Mouse (Mus musculus) heart, embryonic 16.5 days (tissue): ENCODE measurements around the gene Mboat1. TPM values are rescaled to one million over a fixed set of nuclear protein-coding genes. Genes with fewer than 3 reads are reported as not detected.

Source experiments
- ATAC-seq: fragments of 200-750 bp; cut with Nextera tagmentation; replicated peaks from 2 replicates; pipeline ENCODE4 v1.8.0; 2017; ENCODE audit warnings: moderate number of reproducible peaks; ENCODE audit not compliant: insufficient read depth, low FRiP score; ENCODE audit errors: extremely low read depth
- H3K27ac ChIP-seq: fragments of 300-500 bp; sonication (generic); 2 replicates; pipeline ENCODE4 v1.5.1; 2014; ENCODE audit warnings: mild to moderate bottlenecking, low read length, control low read depth, moderate library complexity
- H3K27me3 ChIP-seq: fragments of 300-500 bp; sonication (generic); 2 replicates; pipeline ENCODE4 v1.6.1; 2014; ENCODE audit warnings: low read length, mixed read lengths; ENCODE audit not compliant: control insufficient read depth, insufficient read depth
- H3K36me3 ChIP-seq: fragments of 300-500 bp; sonication (generic); 2 replicates; pipeline ENCODE4 v1.6.1; 2014; ENCODE audit not compliant: control insufficient read depth, insufficient read depth
- H3K4me1 ChIP-seq: fragments of 300-500 bp; sonication (generic); 2 replicates; pipeline ENCODE4 v1.6.1; 2014; ENCODE audit warnings: low read length, mixed read lengths; ENCODE audit not compliant: control insufficient read depth, insufficient read depth
- H3K4me2 ChIP-seq: fragments of 300-500 bp; sonication (generic); 2 replicates; pipeline ENCODE4 v1.6.1; 2014; ENCODE audit warnings: low read depth, mild to moderate bottlenecking, control low read depth, low read length
- H3K4me3 ChIP-seq: fragments of 300-500 bp; sonication (generic); 2 replicates; pipeline ENCODE4 v1.5.1; 2014; ENCODE audit warnings: mild to moderate bottlenecking, control low read depth, low read length
- H3K9ac ChIP-seq: fragments of 300-500 bp; sonication (generic); 2 replicates; pipeline ENCODE4 v1.6.1; 2014; ENCODE audit warnings: low read length, control low read depth
- H3K9me3 ChIP-seq: fragments of 300-500 bp; sonication (generic); replicated peaks from 2 replicates; pipeline ENCODE4 v1.6.1; 2016; ENCODE audit warnings: low read length; ENCODE audit not compliant: control insufficient read depth
- WGBS: fragments of 180-500 bp; shearing (Covaris S2); extraction: QIAGEN DNeasy Blood & Tissue Kit; methylation state at CpG from one replicate; pipeline ENCODE4 v1.1.7; 2014; 5-methylcytosine and 5-hydroxymethylcytosine counted together
- polyA plus RNA-seq: library from polyadenylated mRNA; unstranded; fragments of >200 nt; fragmentation: Nextera tagmentation; extraction: Ambion mirVana; gene quantifications from 2 replicates; pipeline ENCODE4 v1.2.1, GENCODE M21; 2015

The Mboat1 gene
- polyA plus RNA-seq, 1 experiment from 2014 or later = 4.1 TPM

DNA sequence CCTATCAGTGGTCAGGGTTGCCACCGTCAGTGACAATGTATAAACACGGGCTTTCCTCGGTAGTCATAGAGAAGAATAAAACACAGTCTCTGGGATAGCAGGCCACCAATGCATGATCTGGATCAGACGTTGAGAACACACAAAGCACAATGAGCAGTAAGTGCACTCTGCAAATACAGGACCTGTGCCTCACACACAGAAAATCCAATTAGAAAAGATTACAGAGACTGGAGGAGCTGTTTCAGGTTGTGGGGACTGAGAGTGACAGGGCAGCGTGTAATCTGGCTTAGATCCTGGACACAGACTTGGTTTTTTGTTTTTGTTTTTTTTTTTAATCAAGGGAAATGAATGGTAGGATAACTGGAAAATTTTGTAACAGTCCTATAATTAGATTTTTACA lies 128.5 kb downstream of the Mboat1 start:
- no peak overlapping the region for H3K9ac ChIP-seq
- H3K36me3 ChIP-seq = no peaks in the 10 kb centered on the region
- no peak overlapping the region for H3K4me2 ChIP-seq
- no peak overlapping the region for H3K27ac ChIP-seq
- no peak for ATAC-seq
- H3K27me3 ChIP-seq = no peaks in the 10 kb centered on the region
- WGBS = 62% methylated on average over 5 of the region's 5 CpGs
- H3K4me1 ChIP-seq = no peaks in the 10 kb centered on the region
- H3K9me3 ChIP-seq = no peaks in the 10 kb centered on the region
- H3K4me3 ChIP-seq = no peak overlapping the region

DNA sequence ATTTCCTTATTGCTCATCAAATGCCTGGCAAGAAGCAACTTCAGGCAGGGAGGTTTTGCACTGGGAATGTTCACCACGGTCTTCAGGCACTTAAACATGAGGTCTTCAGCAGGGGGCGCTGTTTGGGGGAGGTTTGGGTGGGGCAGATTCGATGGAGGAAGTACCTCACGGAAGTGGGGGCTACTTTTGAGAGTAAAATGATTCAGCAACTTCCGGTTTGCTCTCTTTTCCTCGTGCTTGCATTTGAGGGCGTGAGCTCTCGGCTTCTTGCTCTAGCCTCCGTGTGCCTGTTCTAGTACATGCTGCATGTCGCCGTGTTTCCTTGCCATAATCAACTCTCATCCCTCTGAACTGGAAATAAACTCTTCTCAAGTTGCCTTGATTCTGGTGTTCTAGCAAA lies 129.7 kb downstream of the Mboat1 start:
- H3K9me3 ChIP-seq = no peaks in the 10 kb centered on the region
- no peak for ATAC-seq
- no peak overlapping the region for H3K4me3 ChIP-seq
- H3K27me3 ChIP-seq = no peaks in the 10 kb centered on the region
- WGBS = 82% methylated on average over 11 of the region's 11 CpGs
- no peaks in the 10 kb centered on the region for H3K36me3 ChIP-seq
- no peaks in the 10 kb centered on the region for H3K4me1 ChIP-seq
- H3K9ac ChIP-seq = no peak overlapping the region
- no peak overlapping the region for H3K27ac ChIP-seq
- H3K4me2 ChIP-seq = no peak overlapping the region

DNA sequence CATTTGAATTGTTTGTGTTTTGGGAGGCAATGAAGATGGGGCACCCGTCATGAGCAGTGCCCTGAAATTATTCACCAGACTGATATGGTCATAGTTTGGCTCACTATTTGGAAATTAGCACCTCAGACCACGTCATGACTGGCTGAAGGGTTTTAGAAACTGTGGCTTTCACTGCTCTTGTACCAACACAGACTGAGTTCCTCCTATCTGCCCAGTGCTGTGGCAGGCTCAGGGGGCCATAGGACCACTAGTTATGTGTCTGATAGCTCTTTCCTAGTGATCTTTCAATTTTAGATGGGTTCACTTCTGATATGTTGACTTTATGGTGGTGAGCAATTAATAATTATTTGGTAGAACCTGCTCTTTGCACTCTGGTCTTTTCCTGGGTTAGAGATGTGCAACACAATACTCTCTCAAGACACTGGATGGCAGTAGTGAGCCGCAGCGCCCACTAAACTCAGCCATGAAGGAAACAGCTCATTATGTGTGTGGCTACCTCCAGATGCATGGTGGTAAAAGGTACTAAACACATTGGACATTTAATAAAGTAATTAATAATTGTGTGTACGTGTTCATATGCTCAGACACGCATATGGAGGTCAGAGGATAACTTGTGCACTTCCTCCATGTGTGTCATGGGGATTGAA lies 135.9 kb downstream of the Mboat1 start:
- peak; percentile 60; the same call in 1 of the 2 replicates for ATAC-seq
- Histone ChIP-seq H3K9ac (no peak overlapping the region), H3K4me2 (no peak overlapping the region), H3K27ac (no peak overlapping the region), H3K4me1 (no peaks in the 10 kb centered on the region), H3K9me3 (0 out of 2 replicates have a peak, but pooled peaks cover 3% of the 10 kb centered on the region), H3K27me3 (no peaks in the 10 kb centered on the region), H3K36me3 (no peaks in the 10 kb centered on the region), H3K4me3 (no peak overlapping the region)
- 14% methylated on average over 6 of the region's 6 CpGs for WGBS

Other genes starting within 250 kb of the Mboat1 start
- gene E2f3, start 150.4 kb upstream of the Mboat1 start, polyA plus RNA-seq = 7.1 and 8.0 TPM in 2 replicates
- gene Agtr1a, start 200.0 kb downstream of the Mboat1 start, polyA plus RNA-seq = 16.7 and 19.3 TPM in 2 replicates